Mouse (Mus musculus): ENCODE results near the gene Pam. TPM values are rescaled to one million over a fixed set of nuclear protein-coding genes. Genes with fewer than 3 reads are reported as not detected.

Gene Pam
- polyA plus RNA-seq, 1 experiment = 54.7 TPM

GRCm38 (mm10) chr1:97877037-97877436, 218.4 kb downstream of the Pam start:
- TF ChIP-seq POLR2A (IDR thresholded peaks at IDR 0.05; ENCODE audit: low read depth, low read length) (no peak), CTCF (conservative IDR thresholded peaks at IDR 0.05; ENCODE audit: insufficient read depth, insufficient read length, low read depth, low read length) (no peak)

GRCm38 (mm10) chr1:97873490-97874054, 221.9 kb downstream of the Pam start:
- no peak for DNase-seq
- no peak for TF ChIP-seq POLR2A (IDR thresholded peaks at IDR 0.05; ENCODE audit: low read depth, low read length)
- TF ChIP-seq CTCF (conservative IDR thresholded peaks at IDR 0.05; ENCODE audit: insufficient read depth, insufficient read length, low read depth, low read length) = no peak
- Histone ChIP-seq H3K4me3 (ENCODE audit: insufficient read depth, low read depth, low read length) (no peak overlapping the region), H3K27me3 (replicated peaks; ENCODE audit: control insufficient read depth, insufficient read depth, low read length) (no peaks in the 10 kb centered on the region), H3K4me1 (ENCODE audit: control insufficient read depth, insufficient read depth, low read length) (no peaks in the 10 kb centered on the region), H3K27ac (ENCODE audit: insufficient read depth, low read depth, low read length) (no peak overlapping the region), H3K36me3 (ENCODE audit: control insufficient read depth, insufficient read depth, low read length) (no peaks in the 10 kb centered on the region)
- 80% methylated on average over 2 of the region's 2 CpGs for WGBS

More at GRCm38 (mm10) chr1:97877037-97877436, 218.4 kb downstream of the Pam start:
- DNase-seq = no peak
- Histone ChIP-seq H3K4me3 (ENCODE audit: insufficient read depth, low read depth, low read length) (no peak overlapping the region), H3K27me3 (replicated peaks; ENCODE audit: control insufficient read depth, insufficient read depth, low read length) (no peaks in the 10 kb centered on the region), H3K4me1 (ENCODE audit: control insufficient read depth, insufficient read depth, low read length) (no peaks in the 10 kb centered on the region), H3K27ac (ENCODE audit: insufficient read depth, low read depth, low read length) (no peak overlapping the region), H3K36me3 (ENCODE audit: control insufficient read depth, insufficient read depth, low read length) (no peaks in the 10 kb centered on the region)

- Histone ChIP-seq H3K4me3 (ENCODE audit: insufficient read depth, low read depth, low read length) (no peak overlapping the region), H3K27ac (ENCODE audit: insufficient read depth, low read depth, low read length) (no peak overlapping the region), H3K27me3 (replicated peaks; ENCODE audit: control insufficient read depth, insufficient read depth, low read length) (no peaks in the 10 kb centered on the region), H3K4me1 (ENCODE audit: control insufficient read depth, insufficient read depth, low read length) (no peaks in the 10 kb centered on the region), H3K36me3 (ENCODE audit: control insufficient read depth, insufficient read depth, low read length) (no peaks in the 10 kb centered on the region)
- DNase-seq = peak; percentile 46
- WGBS = 18% methylated on average over 5 of the region's 5 CpGs
- TF ChIP-seq CTCF (conservative IDR thresholded peaks at IDR 0.05; ENCODE audit: insufficient read depth, insufficient read length, low read depth, low read length) (no peak), POLR2A (IDR thresholded peaks at IDR 0.05; ENCODE audit: low read depth, low read length) (no peak)
Measured at GRCm38 (mm10) chr1:97872493-97872892, 223.0 kb downstream of the Pam start.

GRCm38 (mm10) chr1:97872072-97872471, 223.4 kb downstream of the Pam start:
- Histone ChIP-seq H3K4me3 (ENCODE audit: insufficient read depth, low read depth, low read length) (no peak overlapping the region), H3K4me1 (ENCODE audit: control insufficient read depth, insufficient read depth, low read length) (no peaks in the 10 kb centered on the region), H3K27ac (ENCODE audit: insufficient read depth, low read depth, low read length) (no peak overlapping the region), H3K36me3 (ENCODE audit: control insufficient read depth, insufficient read depth, low read length) (no peaks in the 10 kb centered on the region), H3K27me3 (replicated peaks; ENCODE audit: control insufficient read depth, insufficient read depth, low read length) (no peaks in the 10 kb centered on the region)
- 73% methylated on average over 2 of the region's 2 CpGs for WGBS
- DNase-seq = no peak
- TF ChIP-seq CTCF (conservative IDR thresholded peaks at IDR 0.05; ENCODE audit: insufficient read depth, insufficient read length, low read depth, low read length) (no peak), POLR2A (IDR thresholded peaks at IDR 0.05; ENCODE audit: low read depth, low read length) (no peak)

GRCm38 (mm10) chr1:97864135-97864534, 231.3 kb downstream of the Pam start:
- H3K4me1 ChIP-seq (ENCODE audit: control insufficient read depth, insufficient read depth, low read length) = no peaks in the 10 kb centered on the region
- H3K27me3 ChIP-seq (replicated peaks; ENCODE audit: control insufficient read depth, insufficient read depth, low read length) = no peaks in the 10 kb centered on the region
- no peaks in the 10 kb centered on the region for H3K36me3 ChIP-seq (ENCODE audit: control insufficient read depth, insufficient read depth, low read length)
- 92% methylated on average over 7 of the region's 7 CpGs for WGBS
- TF ChIP-seq POLR2A (IDR thresholded peaks at IDR 0.05; ENCODE audit: low read depth, low read length) (no peak), CTCF (conservative IDR thresholded peaks at IDR 0.05; ENCODE audit: insufficient read depth, insufficient read length, low read depth, low read length) (no peak)
- no peak for DNase-seq
- H3K27ac ChIP-seq (ENCODE audit: insufficient read depth, low read depth, low read length) = no peak overlapping the region
- H3K4me3 ChIP-seq (ENCODE audit: insufficient read depth, low read depth, low read length) = no peak overlapping the region

GRCm38 (mm10) chr1:97863140-97863539, 232.3 kb downstream of the Pam start:
- WGBS = 72% methylated on average over 9 of the region's 9 CpGs

GRCm38 (mm10) chr1:97862734-97863133, 232.7 kb downstream of the Pam start:
- no peak overlapping the region for H3K4me3 ChIP-seq (ENCODE audit: insufficient read depth, low read depth, low read length)
- TF ChIP-seq CTCF (conservative IDR thresholded peaks at IDR 0.05; ENCODE audit: insufficient read depth, insufficient read length, low read depth, low read length) = no peak
- TF ChIP-seq POLR2A (IDR thresholded peaks at IDR 0.05; ENCODE audit: low read depth, low read length) = no peak
- no peaks in the 10 kb centered on the region for H3K27me3 ChIP-seq (replicated peaks; ENCODE audit: control insufficient read depth, insufficient read depth, low read length)
- no peaks in the 10 kb centered on the region for H3K4me1 ChIP-seq (ENCODE audit: control insufficient read depth, insufficient read depth, low read length)
- no peaks in the 10 kb centered on the region for H3K36me3 ChIP-seq (ENCODE audit: control insufficient read depth, insufficient read depth, low read length)
- DNase-seq = no peak
- 86% methylated on average over 5 of the region's 5 CpGs for WGBS
- H3K27ac ChIP-seq (ENCODE audit: insufficient read depth, low read depth, low read length) = no peak overlapping the region

More at GRCm38 (mm10) chr1:97863140-97863539, 232.3 kb downstream of the Pam start:
- no peaks in the 10 kb centered on the region for H3K4me1 ChIP-seq (ENCODE audit: control insufficient read depth, insufficient read depth, low read length)
- TF ChIP-seq CTCF (conservative IDR thresholded peaks at IDR 0.05; ENCODE audit: insufficient read depth, insufficient read length, low read depth, low read length) (no peak), POLR2A (IDR thresholded peaks at IDR 0.05; ENCODE audit: low read depth, low read length) (no peak)
- H3K27me3 ChIP-seq (replicated peaks; ENCODE audit: control insufficient read depth, insufficient read depth, low read length) = no peaks in the 10 kb centered on the region
- no peak overlapping the region for H3K27ac ChIP-seq (ENCODE audit: insufficient read depth, low read depth, low read length)
- H3K36me3 ChIP-seq (ENCODE audit: control insufficient read depth, insufficient read depth, low read length) = no peaks in the 10 kb centered on the region
- no peak overlapping the region for H3K4me3 ChIP-seq (ENCODE audit: insufficient read depth, low read depth, low read length)
- DNase-seq = no peak

Data from kidney, adult 2 months (tissue).